Mouse (Mus musculus) layer of hippocampus, adult 6 months (tissue): ENCODE data around the gene Olfr312. TPM values are rescaled to one million over a fixed set of nuclear protein-coding genes. Genes with fewer than 3 reads are reported as not detected.

ENCODE experiments used
- long read RNA-seq, 2 experiments: library from polyadenylated mRNA; unstranded; transcript quantifications; one replicate each; pipeline ENCODE4 v2.0.0; 2019 to 2020
- polyA plus RNA-seq: library from polyadenylated mRNA; unstranded; fragments of <200 nt; fragmentation: Nextera tagmentation; gene quantifications from 2 replicates; pipeline ENCODE4 v1.2.3, GENCODE M21; 2021

Olfr312 gene
- not detected in 2 replicates for polyA plus RNA-seq
- long read RNA-seq, experiment 1 = 0 reads
- long read RNA-seq, experiment 2 = 0 reads

GRCm38 (mm10) chr11:58828937-58829336 lies at the start of gene Olfr312:
TSS of gene Olfr312 (plus strand) at chr11:58829237.

DNA sequence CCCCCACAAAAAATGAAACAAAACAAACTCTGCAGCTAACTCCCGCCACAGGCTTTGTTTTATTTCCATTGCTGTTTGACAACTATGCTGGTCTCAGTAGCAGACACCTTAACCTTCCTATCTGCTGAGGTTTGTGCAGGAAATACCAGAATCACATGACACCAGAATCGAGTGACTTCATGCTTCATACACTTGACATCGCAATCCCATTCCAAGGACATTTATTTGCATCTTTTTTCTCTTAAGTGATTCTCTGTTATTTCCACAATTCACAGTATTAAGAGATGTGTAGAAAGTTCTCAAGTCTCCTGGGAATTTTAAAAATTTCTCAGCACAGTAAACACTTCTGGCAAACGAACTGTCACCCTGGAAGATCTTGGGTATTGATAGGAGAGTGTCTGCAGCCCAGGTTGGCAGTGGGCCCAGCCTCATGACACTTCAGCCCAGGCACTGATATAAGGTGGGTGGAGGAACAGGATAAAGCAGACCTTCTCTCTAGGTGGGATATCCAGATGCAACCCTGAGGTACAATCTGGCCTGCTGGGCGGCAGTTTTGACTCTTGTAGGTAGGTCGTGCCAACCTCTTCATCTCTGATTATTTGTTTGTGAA lies 46.5 kb upstream of the Olfr312 start, which contains the start of gene Olfr314:
Olfr314 (plus strand) TSS at position 473 of the 610 bp plus-strand sequence.

GRCm38 (mm10) chr11:58801558-58802228 lies 27.3 kb upstream of the Olfr312 start, which contains the start of gene Fam183b:
TSS of gene Fam183b (minus strand) at chr11:58801960.

DNA sequence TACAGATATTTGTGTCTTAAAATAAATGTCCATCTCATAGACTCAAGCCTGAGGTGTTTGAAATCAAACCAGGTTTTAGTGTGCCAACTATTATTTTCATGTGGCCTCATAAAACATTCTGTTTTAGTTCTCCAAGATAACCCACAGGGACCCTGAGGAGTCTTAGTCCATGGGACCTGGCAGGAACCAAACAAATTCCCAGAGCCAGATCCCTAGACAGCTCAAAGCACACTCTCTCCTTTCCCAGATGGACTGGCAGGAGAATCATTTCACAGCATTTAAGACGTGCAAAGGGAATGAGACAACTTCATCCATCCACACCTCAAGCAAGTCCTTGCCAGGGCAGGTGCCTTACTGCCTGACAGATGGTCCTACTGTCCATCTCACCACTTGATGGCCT lies 14.3 kb upstream of the Olfr312 start, which contains the start of gene Olfr313:
Olfr313 (plus strand) TSS at position 301 of the 400 bp plus-strand sequence.

DNA sequence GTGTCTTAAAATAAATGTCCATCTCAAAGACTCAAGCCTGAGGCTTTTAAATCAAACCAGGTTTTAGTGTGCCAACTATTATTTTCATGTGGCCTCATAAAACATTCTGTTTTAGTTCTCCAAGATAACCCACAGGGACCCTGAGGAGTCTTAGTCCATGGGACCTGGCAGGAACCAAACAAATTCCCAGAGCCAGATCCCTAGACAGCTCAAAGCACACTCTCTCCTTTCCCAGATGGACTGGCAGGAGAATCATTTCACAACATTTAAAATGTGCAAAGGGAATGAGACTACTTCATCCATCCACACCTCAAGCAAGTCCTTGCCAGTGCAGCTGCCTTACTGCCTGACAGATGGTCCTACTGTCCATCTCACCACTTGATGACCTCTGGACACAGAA lies 9.9 kb downstream of the Olfr312 start, which contains the start of gene Olfr311:
Olfr311 (plus strand) TSS at position 301 of the 400 bp plus-strand sequence.

DNA sequence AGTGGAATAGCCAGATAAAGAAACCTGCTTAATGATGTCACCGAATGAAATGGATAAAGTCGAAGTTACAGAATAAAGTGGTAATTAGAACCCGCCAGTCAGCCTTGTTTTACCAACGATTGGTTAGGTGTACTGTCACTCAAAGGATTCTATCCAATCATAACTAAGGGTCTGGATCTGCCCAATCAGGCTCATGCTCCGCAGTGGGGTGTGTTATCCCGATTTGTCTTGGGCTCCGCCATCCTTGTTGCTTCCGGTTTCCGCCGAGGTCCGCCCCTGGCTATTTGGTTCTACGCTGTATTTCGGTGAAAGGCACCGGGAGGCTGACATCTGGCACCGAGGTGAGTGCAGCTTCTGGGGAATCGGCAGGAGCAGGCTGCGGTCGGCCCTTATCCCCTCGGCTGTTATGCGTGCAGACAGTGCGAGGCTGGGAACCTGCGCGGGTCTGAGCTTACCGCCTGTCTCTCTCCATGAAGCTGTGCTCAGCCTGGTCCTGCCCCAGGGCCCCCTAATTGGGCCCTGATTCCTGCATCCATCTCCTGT lies 18.0 kb downstream of the Olfr312 start, which contains the start of gene Gm12258:
Gm12258 (plus strand) TSS at position 240 of the 543 bp plus-strand sequence.

DNA sequence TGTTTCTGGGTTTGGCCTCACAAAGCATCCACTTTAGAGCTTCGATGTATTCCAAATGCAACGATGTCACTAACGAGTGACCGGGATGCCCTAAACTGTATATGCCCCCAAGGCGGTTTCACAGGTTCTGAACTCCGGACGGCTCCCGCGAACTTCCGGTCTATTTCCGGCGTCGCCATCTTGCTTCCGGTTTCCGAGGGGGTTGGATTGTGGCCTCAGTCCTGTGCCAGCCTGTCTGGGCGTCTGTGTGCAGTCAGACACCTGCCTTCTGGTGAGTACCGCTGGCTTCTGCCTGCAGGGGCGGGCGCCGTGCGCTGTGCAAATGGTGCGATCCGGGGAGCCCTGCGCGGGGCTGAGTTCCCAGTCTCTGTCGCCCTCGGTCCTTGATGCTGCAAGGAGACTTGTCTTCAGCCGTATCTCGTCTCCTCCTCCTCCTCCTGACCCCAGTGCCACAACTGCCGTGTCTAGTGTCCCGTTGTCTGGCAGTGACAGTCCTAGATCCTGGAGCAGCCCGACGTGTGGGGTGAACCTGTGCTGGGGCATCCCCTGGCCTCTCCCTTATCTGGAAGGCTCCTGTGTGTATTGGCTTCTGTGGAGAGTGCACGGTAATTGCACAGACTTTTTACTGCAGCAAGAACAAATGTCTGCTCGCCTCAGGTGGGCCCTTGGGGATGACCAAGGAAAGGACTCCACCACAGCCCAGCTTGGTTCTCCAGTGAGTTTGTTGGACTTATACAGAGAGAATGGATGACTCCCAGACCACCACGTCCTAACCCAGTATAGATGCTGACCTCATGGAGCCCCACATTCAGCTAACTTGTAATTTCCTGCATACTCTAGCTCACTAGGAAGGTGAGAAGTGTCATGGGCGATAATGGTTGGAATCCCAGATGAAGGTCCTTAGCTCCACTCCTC lies 38.3 kb downstream of the Olfr312 start, which contains the start of gene 2810021J22Rik:
2810021J22Rik (plus strand) TSS at position 178 of the 915 bp plus-strand sequence.

Other genes starting within 250 kb of the Olfr312 start
- gene Olfr324, start 234.1 kb upstream of the Olfr312 start, polyA plus RNA-seq = not detected in 2 replicates
- not detected in 2 replicates for gene 2210407C18Rik, start 213.2 kb upstream of the Olfr312 start, polyA plus RNA-seq
- not detected in 2 replicates for gene Olfr323, start 198.7 kb upstream of the Olfr312 start, polyA plus RNA-seq
- gene Trim58, start 188.8 kb upstream of the Olfr312 start, polyA plus RNA-seq = not detected in 2 replicates
- not detected in 2 replicates for gene Olfr322, start 170.5 kb upstream of the Olfr312 start, polyA plus RNA-seq
- gene Olfr320, start 148.1 kb upstream of the Olfr312 start, polyA plus RNA-seq = not detected in 2 replicates
- not detected in 2 replicates for gene Olfr319, start 130.1 kb upstream of the Olfr312 start, polyA plus RNA-seq
- not detected in 2 replicates for gene Olfr318, start 105.2 kb upstream of the Olfr312 start, polyA plus RNA-seq
- gene Olfr317, start 90.0 kb upstream of the Olfr312 start, polyA plus RNA-seq = 0.09 and 0.13 TPM in 2 replicates
- gene Olfr316, start 76.5 kb upstream of the Olfr312 start, polyA plus RNA-seq = 0.67 and 0.89 TPM in 2 replicates
- gene Olfr315, start 56.0 kb upstream of the Olfr312 start, polyA plus RNA-seq = not detected in 2 replicates
- not detected in 2 replicates for gene Olfr314, start 46.3 kb upstream of the Olfr312 start, polyA plus RNA-seq
- 28.9 and 30.2 TPM in 2 replicates for gene Fam183b, start 27.3 kb upstream of the Olfr312 start, polyA plus RNA-seq
- gene Olfr313, start 14.2 kb upstream of the Olfr312 start, polyA plus RNA-seq = not detected in 2 replicates
- gene Olfr311, start 10.0 kb downstream of the Olfr312 start, polyA plus RNA-seq = not detected in 2 replicates
- gene Gm12258, start 17.9 kb downstream of the Olfr312 start, polyA plus RNA-seq = 3.5 and 3.9 TPM in 2 replicates
- 3.4 and 4.0 TPM in 2 replicates for gene 2810021J22Rik, start 38.0 kb downstream of the Olfr312 start, polyA plus RNA-seq
- 6.0 and 6.7 TPM in 2 replicates for gene Zfp39, start 75.0 kb downstream of the Olfr312 start, polyA plus RNA-seq
- not detected in 2 replicates for gene Btnl10, start 88.7 kb downstream of the Olfr312 start, polyA plus RNA-seq
- 359 and 481 TPM in 2 replicates for gene Rnf187, start 109.7 kb downstream of the Olfr312 start, polyA plus RNA-seq
- 23.0 and 26.4 TPM in 2 replicates for gene Hist3h2ba, start 119.7 kb downstream of the Olfr312 start, polyA plus RNA-seq
- 89.8 and 93.1 TPM in 2 replicates for gene Hist3h2a, start 125.4 kb downstream of the Olfr312 start, polyA plus RNA-seq
- gene Trim17, start 125.4 kb downstream of the Olfr312 start, polyA plus RNA-seq = 4.6 and 5.0 TPM in 2 replicates
- 10.9 and 12.4 TPM in 2 replicates for gene Trim11, start 148.9 kb downstream of the Olfr312 start, polyA plus RNA-seq